Mouse (Mus musculus) gastrocnemius, adult 2 months (tissue): ENCODE data around the gene Snrpn. TPM values are rescaled to one million over a fixed set of nuclear protein-coding genes. Genes with fewer than 3 reads are reported as not detected.

ENCODE experiments used
- DNase-seq: peaks from one replicate; pipeline ENCODE4 v3.0.0; 2022
- H3K27ac ChIP-seq: fragments of 200-600 bp; 2 replicates; pipeline ENCODE4 v1.8.1; 2022; ENCODE audit warnings: mild to moderate bottlenecking
- H3K4me3 ChIP-seq: fragments of 200-600 bp; 2 replicates; pipeline ENCODE4 v1.8.1; 2022; ENCODE audit warnings: mild to moderate bottlenecking, moderate library complexity
- CTCF ChIP-seq: fragments of 200-600 bp; IDR thresholded peaks from 2 replicates; pipeline ENCODE4 v1.8.1; 2022; ENCODE audit warnings: antibody characterized with exemption, mild to moderate bottlenecking, moderate library complexity
- intact Hi-C: fragments of 180-260 bp; cut with DNase I; formaldehyde crosslinking; loops from one replicate; pipeline ENCODE4 v1.15.1; 2025
- total RNA-seq, 2 experiments: library from RNA; stranded (reverse); gene quantifications; 2 replicates each; pipeline ENCODE4 v1.2.3; 2021

Gene Snrpn
- total RNA-seq, 2 experiments from 2014 or later: 59.5 to 85.5 TPM

DNA sequence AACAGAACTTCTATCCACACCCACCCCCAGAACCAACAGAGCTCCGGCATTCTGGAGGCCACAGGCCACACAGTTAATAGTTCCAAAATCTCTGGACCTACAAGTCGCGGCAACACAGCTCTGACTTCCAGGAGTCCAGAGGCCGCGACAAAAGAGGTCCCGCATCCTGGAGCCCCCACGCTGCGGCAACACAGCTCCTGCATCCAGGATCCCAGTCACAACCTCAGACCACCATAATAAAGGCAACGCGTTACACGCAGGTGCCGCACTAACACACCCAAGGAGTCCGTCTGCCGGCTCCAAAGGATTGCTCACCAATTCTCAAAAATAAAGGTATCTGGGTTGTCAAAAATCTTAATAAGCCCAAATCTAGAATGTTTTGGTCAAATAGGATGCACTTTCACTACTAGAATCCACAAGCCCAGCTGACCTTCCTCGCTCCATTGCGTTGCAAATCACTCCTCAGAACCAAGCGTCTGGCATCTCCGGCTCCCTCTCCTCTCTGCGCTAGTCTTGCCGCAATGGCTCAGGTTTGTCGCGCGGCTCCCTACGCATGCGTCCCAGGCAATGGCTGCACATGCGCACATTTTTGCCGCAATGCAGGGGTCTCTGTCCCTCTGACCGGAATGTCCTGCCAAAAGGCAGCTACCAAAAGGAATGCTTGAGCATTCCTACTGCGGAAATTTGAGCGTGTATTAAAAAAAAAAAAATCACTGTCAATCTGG, 135.3 kb downstream of the Snrpn start, which contains the start of the genes Snurf and Gm38393:
Snurf (minus strand) TSS at position 444 of the 725 bp plus-strand sequence.
Gm38393 (minus strand) TSS at position 459 of the 725 bp plus-strand sequence.
- intact Hi-C loops: no loop called here

DNA sequence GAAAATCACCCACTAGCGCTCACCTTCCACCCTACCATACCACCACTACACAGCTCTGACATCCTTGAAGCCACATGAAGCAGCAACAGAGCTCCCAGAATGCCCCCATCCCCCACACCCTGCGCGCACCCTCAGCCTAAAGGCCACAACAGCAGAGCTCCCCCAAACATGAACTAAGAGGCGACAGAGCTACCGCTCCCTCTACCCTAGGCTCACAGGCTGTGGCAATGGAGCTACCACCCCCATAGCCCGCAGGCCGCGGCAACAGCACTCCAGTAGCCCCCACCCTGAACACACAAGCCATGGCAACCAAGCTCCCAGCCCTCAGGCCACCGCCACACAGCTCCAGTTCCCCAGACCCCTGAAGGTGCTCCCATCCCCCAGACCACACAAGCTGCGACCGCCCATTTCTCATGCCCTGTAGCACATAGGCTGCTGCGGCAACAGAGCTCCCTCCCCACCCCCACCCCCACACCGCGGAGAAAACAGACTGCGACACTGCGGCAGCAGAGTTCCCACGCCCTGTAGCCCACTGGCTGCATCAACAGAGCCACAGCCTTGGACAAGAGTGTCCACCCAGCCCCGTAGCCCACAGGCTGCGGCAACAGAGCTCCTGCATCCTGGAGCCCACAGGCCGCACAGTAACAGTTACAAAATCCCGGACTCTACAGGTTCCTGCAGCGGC, 136.0 kb downstream of the Snrpn start:
- Histone ChIP-seq H3K27ac (peak overlapping the region; percentile 73), H3K4me3 (peak overlapping the region; percentile 81)
- no peak for TF ChIP-seq CTCF
- DNase-seq: peak; percentile 30
- intact Hi-C loops: no loop called here

More for the DNA sequence above, 135.3 kb downstream of the Snrpn start, which contains the start of the genes Snurf and Gm38393:
- peak; percentile 76 for DNase-seq
- peak within 1 kb of the TSS; percentile 73 for H3K27ac ChIP-seq
- H3K4me3 ChIP-seq: peak within 1 kb of the TSS; percentile 81
- no peak for TF ChIP-seq CTCF

DNA sequence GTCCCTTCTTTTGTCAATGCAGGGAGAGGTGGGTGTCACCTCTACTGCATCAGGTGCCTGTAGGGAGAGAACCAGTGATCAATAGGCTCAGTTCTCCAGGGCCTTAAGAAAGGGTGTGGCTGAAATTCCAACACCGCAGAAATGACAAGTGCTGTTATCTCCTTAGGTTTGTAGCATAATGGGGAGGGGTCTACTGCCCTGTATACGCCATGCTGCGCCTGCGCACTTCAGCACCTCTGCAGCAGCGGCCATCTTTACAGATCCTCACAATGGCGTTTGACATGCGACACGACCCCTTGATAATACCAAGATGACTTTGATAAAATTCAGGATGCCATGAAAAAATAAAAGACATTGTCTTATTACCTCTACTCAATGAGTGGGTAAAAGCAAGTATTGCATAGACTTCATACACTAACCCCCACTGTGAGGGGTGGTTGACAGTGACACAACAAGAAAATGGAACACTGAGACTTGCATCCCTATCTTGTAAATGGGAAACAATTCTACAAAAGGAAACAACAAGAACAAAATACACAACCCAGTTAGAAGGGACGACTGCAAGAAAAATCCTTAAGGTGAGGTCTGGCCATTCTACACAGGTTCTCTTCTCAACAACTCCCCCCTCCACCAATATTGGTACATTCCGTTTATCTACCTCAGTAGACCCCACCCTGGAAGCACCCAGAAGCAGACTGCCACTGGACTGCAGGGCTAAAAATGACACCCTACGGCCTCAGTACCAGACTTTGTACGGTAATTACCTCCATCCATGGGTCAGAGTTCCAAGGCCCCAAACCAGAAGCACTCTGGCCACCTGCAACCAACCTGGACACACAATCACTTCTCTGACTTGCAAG, 136.8 kb downstream of the Snrpn start:
- TF ChIP-seq CTCF: no peak

DNA sequence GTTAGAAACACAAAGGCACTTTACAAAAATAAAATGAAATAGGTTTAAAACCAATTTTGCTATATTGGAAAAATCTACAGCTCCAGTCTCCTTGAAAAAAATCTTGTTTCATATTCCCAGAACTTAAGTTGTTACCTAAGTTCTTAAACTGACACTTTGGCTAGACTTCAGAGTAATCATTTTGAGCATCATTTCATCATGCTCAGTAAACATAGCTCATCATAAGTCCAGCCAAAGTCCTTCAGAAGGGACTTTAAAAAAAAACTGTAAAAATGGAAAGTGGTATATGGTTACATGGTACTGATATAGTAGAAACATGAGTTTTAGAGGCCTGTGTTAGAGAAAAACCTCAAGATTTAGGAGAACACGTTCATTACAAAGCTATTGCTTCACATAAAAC, 161.4 kb downstream of the Snrpn start:
- Histone ChIP-seq H3K4me3 (no peak overlapping the region), H3K27ac (no peak overlapping the region)
- TF ChIP-seq CTCF: no peak
- intact Hi-C loops: no loop called here
- DNase-seq: no peak

More for the DNA sequence above, 136.8 kb downstream of the Snrpn start:
- no peak overlapping the region for H3K27ac ChIP-seq
- DNase-seq: no peak
- H3K4me3 ChIP-seq: peak overlapping the region; percentile 81
- intact Hi-C loops: no loop called here

Other genes starting within 250 kb of the Snrpn start
- 100 to 1,000 TPM; 155 to 244 TPM for gene Snurf, start 135.2 kb downstream of the Snrpn start, total RNA-seq
- 1 to 10 TPM; 3.9 to 5.4 TPM for gene Gm38393, start 135.2 kb downstream of the Snrpn start, total RNA-seq